Mouse (Mus musculus) lung, adult 18-20 months (tissue): ENCODE data around the gene Abcb8.

Experiments used
- DNase-seq, 2 experiments: peaks; one replicate each; pipeline ENCODE4 v3.0.0; 2022; ENCODE audit warnings: mixed read lengths in 2 of 2

Abcb8 gene

DNA sequence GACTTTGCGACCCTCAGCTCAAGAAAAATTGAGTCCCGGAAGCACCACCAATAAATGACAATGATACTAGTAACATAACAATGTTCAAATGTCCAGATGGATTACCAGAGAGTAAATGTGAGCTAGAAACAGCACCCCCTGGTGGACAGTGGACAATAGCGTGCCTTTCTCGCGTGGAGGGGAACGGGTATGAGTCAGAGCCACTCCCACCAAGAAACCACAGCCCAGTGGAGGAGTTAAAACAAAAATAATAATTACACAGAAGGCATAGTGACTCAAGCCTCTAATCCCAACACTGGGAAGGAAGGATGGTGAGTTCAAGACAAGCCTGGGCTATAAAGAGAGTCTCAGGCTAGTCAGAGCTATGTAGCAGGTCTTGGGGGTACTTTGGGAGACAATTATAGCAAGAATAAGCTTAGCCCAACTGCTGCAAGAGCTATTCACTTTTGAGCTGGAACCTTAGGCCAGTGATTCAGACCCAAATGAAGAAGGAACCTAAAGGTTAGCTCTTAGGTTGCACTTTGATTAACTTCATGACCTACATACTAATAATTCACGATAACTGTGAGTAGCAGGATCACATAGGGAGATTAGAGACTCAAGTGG lies at the start of gene Abcb8:
Abcb8 (plus strand) TSS at position 272 of the 606 bp plus-strand sequence.
- peak; percentile 84 to 91 for DNase-seq

DNA sequence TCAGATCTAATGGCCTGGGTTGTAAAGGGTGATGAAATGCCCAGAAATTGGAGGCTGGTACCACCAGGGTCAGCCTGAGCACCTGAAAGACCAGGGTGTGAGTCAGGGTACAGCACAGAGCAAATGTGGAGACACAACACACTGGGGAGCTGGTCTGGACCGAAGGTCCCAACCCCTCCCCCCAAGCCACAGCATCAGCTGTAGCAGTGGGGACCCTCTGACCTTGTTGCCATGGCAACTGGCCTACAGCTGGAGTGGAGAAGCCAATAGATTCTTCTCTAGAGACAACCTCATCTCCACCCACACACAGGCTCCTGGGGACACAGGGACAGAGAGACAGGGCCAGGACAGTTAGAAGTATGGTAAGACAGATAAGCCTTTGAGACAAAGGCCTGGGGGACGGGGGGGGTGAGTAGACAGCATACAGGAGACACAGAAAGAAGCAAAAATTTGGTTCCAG lies 49.5 kb upstream of the Abcb8 start:
- DNase-seq, result no peak

DNA sequence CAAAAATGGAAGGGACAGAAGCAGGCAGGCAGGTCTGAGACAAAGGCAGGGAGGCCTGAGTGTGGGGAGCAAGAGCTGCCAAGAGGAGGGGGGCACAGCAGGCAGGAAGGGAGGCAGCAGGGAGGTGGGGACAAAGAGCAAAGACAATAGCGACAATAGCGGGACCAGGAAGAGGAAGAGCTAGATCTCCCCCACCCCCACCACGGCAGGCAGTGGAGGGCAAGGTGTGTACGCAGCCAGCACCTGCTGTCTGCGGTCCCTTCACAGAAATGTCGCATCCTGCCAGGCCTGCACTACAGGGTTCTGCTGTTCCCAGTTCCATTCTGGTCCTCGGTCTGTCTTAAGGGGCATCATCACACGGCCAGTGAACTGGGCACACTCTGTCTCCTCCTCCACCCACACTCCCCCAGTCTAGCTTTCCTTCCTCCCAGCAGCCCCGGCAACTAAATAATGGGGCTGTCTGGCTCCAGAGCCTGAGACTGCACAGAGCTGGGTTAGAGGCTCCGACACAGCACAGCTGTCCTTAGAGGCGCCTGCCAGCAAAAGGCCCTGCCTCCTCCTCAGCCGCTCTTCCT lies 48.9 kb upstream of the Abcb8 start:
- DNase-seq, result no peak

DNA sequence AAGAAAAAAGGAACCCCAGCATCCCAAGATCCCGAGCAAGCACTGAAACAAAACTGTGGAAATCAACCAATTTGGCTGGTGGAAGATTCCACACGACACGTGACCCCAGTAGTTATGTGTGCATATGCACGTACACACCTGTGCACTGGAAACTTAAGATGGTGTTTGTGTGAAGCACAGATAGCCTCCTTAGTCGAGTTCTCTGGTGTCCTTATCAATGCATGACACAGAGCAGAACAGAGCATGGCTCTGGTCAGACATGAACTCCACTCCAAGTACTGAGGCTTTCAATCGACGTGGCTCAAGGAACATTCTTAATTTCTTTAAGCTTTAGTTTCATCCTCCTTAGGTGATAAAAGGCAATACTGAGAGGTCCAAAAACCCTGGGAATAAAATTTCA lies 47.1 kb upstream of the Abcb8 start:
- DNase-seq, result no peak

DNA sequence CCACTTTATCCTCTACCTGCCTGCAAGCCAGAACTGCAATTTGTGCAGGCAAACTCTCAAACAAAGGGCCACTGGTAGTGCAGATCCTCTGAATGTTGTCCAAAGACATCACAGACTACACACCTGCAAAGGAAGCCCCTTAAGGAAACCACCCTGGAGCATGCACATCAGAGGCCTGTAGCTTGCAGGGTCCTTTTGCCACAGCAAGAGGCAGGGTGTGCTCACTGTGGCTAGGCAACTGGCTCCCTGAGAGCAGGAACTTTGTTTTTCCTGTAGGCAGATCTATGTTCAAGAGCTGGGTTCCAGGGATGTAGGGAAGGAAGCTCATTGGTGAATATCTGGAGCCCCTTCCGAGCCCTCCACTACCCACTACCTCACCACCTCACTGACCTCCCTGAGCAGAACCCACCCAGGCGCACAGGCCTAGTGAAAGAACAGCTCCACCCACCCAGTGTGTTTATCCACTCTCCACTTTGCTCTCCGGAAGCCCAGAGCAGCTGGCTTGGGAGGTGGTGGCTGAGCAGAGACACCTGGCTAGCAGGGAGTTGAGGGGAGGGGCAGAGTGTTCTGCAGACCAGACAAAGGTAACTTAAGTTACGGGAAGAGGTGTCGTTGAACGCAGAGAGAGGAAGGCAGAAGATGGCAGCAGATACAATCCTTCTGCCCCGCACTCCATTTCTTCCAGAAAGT lies 46.1 kb upstream of the Abcb8 start:
- DNase-seq, result peak; percentile 37 to 47

DNA sequence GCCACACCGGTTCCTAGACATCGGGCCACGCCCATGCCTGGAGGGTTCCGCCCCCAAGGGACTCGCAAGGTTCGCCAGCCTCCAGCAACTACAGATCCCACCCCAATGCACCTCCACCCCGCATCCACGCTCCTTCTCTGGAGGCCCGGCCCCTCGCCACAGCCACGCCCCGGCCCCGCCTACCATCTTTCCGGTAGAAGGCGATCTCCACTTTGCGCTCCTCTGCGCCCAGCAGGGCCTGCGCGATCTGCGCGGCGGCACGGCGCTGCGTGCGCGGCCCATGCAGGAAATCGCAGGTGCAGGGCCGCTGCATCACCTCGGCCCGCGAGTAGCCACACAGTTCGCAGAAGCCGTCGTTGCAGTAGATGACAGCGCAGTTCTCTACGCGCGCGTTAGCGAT lies 45.3 kb upstream of the Abcb8 start:
- DNase-seq, result peak; percentile 84 to 87

DNA sequence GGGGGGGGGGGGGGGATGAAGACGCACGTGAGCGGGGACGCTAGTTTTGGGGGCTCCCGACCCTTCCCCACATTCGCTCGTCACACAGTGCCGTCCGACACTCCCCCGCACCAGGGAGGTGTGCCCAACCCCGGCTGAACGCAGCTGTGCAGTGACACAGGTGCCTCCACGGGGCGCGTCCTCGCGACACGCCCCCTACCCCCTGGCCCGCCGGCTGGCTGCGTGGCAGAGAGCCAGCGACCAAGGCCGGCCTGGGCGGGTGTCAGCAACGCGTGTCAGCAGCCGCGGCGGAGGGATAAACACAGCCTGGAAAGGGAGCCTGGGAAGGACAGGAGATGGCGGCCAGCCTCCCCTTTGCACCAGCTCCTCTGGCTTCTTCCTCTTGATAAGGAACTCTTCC lies 44.9 kb upstream of the Abcb8 start:
- DNase-seq, result peak; percentile 31 to 49

DNA sequence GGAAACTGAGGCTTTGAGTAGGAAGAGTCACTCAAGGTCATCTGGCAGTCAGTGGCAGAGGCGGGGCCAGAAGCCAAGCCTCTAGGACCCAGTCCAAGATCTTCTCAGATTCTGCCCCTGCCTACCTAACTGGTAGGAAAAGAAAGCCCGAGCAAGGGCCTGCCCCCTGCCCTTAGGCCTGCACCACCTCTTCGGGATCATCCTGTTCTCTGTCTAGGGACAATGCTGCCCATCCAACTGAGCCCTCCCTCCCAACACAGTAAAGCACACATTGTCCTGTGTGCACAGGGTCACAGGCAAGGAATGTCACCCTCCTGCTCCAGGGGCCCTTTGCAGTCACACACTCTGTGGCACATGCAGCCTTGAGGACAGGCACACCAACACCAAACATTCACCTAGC lies 43.4 kb upstream of the Abcb8 start:
- no peak for DNase-seq

DNA sequence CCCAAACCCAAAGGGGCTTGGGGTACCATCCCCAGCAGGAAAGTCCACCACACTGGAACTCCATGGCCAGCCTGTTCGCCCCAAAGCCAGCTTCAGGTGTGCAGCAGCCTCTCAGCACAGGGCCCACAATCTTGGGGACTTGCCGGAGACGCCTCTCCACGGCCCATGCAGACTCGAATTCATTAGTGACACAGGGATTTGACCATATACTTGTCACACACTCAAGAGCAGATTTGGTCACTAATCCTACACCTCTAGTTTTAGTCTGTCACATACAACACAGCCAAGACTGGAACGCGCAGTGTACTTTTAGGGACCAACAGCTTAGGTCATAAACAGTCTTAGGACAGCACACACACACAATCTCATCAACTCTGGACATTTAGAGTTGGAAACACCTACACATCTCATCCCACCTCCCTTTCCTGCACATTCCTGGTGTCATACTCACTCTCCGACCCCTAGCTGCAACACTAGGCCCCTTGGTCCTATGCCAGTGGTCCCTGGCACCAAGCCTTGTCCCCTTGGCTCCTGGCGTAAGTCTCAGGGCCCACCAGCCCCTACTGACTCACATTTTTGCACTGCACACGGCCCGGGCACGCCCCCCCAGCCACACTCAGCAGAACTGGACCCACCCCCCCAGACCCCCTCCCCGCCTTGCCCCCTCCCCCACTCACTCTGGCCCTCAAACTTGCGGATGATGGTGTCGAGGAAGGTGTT lies 42.8 kb upstream of the Abcb8 start:
- DNase-seq, result no peak

DNA sequence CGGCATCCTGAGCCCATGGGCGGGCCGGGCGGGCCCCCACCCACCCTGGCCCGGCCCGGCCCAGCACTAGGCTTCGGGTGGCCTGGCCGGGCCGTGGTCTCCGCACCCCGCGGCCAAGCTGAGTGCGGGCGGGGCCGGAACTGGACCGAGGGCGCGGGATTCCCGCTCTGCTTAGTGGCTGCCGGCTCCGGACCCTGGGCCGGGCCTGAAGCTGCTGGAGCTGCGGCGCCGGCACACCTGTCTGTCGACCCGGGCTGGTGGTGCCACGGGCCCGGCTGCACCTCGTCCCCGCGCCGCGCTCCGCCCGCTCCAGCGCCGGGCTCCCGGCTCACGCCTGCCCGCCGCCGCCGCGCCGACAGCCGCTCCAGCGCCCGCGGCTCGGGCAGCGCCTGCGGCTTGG lies 42.2 kb upstream of the Abcb8 start, which contains the start of gene Kcnh2:
Kcnh2 (minus strand) TSS at position 327 of the 400 bp plus-strand sequence.
- DNase-seq, result no peak

DNA sequence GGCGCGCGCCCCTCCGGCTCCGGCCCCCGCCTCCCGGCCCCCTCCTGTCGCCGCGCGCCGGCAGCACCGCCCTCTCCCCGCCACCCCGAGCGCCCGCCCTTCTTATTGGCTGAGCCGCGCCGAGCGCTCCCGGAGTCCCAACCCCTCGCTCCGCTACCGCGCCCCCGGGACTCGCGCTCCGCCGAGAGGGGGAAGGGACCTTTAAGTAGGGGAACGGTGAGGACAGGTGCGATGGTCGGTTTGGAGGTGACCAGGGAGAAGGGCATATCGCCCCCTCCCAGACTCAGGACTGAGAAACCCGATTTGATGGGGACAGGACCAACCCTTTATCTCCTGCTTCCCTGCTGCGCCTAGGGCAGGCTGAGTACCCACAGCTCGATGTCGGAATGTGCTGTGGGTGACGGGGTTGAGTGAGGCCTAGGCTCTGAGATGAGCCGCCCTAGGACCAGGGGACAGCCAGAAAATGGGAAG lies 41.7 kb upstream of the Abcb8 start:
- peak; percentile 62 to 73 for DNase-seq

DNA sequence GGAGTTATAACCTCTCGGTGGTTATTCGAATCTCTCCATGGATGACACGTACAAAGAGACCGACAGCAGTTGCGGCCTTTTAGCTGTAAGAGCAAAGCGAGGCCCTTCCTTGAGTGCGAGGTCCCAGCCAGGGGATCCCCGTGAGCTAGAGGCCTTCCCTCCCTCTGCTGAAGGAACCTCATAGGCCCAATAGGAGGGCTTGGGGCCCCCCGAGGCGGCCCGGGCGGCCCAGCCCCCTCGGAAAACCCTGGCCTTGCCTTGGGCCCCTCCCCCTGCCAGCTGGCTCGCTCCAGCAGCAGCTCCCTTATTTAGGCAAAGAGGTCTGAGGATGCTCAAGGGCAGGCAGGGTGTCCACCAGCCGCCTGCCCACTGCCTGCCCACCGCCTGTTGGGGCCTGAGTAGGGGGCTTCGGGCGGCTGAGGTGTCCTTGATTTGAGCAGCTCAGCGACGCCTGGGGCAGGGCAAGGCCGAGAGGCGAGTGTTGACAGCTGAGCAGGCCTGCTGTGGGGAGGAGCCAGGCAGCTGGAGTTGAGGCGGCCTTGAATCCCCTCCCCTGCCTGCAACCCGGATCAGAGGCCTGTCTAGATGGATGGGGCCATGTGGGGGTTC lies 41.1 kb upstream of the Abcb8 start:
- DNase-seq, result no peak

DNA sequence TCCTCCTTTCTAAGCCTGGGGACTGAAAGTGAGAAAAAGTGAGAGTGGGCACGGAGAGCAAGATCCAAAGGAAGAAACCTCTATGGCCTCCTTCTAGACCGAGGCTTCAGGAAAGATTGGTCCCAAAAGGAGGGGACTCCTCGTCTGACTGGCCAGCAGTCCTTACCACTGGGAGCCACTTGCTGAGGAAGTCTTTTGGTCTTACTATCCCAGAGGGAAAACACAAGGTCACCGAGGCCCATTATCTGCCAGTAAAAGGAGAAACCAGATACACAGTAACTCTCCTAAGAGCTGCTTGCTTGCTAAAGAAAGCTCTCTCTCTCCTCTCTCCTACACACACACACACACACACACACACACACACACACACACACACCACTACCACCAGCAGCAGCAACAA lies 40.1 kb upstream of the Abcb8 start:
- DNase-seq, result no peak

DNA sequence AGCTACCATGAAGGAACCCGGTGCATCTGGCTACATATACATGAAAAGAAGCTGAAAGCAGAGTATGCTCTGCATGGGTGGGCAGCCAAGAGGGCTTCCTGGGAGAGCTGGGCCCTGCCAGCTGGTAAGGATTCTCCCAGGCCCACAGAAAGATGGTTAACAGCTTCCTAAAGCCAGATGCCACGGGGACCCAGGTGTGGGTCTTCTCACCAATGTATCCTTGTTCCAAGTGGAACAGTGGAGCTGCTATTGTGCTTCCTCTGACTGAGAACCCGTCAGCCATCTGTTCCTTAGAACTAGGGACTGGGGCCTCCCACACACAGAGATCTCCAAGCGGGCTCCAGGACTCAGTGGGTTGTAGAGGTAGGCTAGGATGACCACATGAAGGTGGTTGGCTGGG lies 36.7 kb upstream of the Abcb8 start:
- no peak for DNase-seq

DNA sequence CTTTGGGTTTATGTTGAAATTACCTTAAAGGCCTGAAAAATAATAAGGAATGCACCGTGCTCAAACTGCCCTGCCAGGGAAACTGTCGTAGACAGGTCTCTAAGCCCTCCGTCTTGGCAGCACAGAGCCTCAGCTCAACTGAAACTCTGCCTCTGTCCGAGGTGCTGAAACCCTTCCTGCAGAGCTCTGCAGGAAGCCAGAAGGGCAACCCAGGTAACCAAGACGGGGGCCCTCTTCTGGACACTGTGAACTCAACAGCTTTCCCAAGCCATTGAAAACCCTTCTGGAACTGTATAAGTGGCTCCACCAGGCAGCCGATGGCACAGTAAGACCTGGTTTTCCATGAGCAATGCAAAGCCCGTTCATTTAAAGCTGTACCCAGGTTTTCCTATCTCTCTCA lies 36.0 kb upstream of the Abcb8 start:
- peak; percentile 67 to 78 for DNase-seq

DNA sequence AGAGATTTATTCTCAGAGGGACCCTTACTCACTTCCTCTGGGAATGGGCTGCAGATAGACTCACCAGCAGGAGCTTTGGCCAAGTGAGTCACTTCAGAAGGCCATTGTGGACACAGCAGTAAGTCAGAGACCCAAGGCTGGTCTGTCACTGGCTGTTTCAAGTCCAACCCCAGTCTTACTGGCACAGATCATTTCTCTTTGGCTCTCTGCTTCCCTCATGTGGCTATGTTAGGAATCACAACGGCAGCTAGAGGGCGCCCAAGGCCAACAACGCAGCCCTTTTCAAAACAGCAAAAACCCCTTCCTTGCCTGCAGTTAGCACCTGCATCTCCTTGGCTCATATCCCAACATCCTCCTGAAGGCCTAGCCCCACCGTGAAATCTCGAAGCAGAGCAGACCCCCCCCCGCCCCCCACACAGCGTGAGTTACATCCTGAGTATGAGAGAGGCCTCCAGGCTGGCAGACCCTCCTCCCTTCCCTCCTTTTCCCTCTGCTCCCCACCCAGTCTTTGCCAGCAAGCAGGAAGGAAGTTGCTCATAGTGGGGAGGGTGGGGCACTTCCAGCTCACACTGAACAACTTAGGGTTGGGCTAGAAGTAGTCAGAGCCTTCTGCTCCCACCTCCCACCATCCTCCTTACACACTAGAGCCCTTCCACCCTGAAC lies 32.5 kb upstream of the Abcb8 start:
- peak; percentile 73 to 76 for DNase-seq

DNA sequence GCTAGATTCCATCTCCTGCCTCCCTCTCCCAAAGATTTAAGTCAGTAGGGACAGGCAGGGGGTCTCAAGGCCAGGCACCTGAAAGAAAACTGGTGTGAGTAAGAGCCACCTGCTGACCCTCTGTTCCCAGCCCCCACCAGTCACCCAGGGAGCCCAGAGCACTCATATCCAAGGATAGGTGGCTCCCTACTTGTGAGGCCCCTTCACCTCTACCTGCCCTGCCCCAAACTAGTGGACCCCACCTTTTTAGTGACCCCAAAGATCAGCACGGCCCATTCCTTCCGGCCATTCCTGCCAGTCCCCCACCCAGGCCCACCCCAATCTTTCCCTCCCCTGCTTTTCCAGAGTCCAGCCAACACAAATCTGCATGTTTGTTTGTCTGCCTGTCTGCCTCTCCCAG lies 30.0 kb upstream of the Abcb8 start:
- no peak for DNase-seq

DNA sequence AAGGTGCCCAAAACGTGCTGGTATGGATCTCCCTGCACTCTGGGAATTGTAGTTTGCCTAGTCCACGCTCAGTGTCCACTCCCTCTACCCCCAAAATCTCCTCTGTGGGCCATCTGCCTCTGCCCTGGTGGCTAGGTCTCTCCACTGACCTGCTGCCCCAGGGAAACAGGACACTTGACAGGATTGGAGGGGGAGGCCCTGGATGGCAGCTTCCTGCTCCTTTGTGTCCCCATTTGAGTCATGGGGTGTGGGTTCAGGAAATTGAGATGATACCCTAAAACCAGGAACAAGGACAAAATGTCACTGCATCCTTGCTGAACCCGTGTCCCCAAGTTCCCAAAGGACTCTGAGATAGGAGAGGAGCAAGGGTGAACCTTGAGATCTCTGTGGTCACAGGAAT lies 29.4 kb upstream of the Abcb8 start:
- DNase-seq, result no peak

DNA sequence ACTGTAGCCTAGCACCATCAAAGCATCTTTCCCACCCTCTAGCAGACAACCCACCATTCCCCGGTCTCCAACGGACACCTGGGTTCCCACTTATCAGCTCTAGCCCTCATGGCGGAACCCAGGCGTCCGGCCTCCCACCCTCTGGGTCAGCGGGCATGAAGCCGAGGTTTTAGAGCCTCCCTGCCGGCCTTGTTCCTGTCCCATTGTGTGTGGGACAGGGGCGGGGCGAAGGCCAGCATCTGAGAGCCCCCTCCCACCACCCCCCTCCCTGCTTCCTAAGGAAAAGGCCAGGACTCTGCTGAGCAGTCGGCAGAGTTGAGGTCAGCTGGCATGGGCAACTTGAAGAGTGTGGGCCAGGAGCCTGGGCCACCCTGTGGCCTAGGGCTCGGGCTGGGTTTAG lies 29.0 kb upstream of the Abcb8 start, which contains the start of gene Nos3:
Nos3 (plus strand) TSS at position 303 of the 400 bp plus-strand sequence.
- DNase-seq, result peak; percentile 48 to 49

DNA sequence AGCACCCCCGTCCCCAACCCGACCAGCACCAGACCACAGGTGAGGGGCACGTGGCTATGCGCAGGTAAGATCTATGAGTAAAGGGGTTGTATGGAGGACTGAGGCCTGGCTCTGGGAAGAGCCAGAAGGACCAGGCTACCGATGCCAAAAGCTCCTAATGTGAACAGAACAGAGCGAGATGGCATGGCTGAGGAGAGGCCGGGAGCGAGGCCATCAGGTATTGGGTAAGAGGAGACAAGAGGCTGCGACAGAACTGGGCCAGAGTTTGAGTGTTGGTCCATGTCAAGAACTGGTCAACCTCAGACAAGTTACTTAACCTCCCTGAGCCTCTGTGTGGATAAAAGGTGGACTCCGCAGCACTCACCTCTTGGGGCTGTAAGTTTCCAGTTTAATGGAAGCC lies 28.5 kb upstream of the Abcb8 start:
- no peak for DNase-seq

DNA sequence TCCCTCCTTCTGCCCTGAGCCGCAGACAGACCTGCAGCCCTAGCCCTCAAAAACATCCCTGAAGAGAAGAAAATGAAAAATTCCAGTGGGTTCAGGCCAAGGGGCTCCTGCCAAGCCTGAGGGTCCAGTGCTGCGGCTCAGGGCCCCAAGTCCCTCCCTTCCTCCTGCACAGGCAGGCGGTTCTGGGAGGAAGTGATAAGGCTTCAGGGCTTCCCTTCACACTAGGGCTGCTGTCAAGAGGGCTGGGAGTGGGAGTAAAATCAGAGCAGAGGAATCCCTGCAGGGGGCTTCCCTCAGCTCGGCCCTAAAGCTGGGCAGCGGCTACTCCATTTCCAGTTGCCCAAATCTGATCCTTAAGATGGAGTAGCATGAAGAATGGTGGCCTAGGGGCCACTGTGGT lies 27.9 kb upstream of the Abcb8 start:
- DNase-seq, result no peak

DNA sequence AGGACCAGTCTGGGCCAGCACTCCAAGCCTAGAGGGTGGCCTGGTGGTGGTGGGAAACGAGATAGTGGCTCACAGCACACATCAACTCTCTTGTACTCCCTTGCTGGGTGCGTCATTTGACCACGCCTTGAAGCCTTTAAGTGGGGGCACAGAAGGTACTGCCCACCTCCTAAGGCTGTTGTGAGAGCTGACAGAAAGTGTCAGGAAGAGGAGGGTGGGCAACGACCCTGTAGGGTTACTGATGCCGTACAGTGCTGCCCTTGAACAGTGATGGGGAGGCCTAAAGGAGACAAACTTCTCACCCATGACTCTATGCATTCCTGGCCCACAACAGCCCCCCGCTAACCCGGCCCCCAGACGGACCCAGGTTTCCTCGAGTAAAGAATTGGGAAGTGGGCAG lies 27.0 kb upstream of the Abcb8 start:
- no peak for DNase-seq
